Mouse (Mus musculus): Measurements from ENCODE around the gene Nav1. TPM values are rescaled to one million over a fixed set of nuclear protein-coding genes. Genes with fewer than 3 reads are reported as not detected.

The Nav1 gene
- polyA plus RNA-seq, 1 experiment from 2014 or later, result 3.9 TPM

- no peak for TF ChIP-seq CTCF (IDR thresholded peaks at IDR 0.05; ENCODE audit: low read depth)
- no peak for TF ChIP-seq EP300 (optimal IDR thresholded peaks at IDR 0.05)
- DNase-seq (ENCODE audit: low spot score) (no peak), ATAC-seq (ENCODE audit: low FRiP score, low TSS enrichment) (no peak)
- H3K9me3 ChIP-seq (ENCODE audit: control insufficient read depth, low read length), result no peaks in the 10 kb centered on the region
- 89% methylated on average over 13 of the region's 13 CpGs for WGBS
- no peak overlapping the region for H3K27ac ChIP-seq (replicated peaks)
- H3K4me3 ChIP-seq (ENCODE audit: low read depth, low read length), result no peak overlapping the region
- H3K27me3 ChIP-seq (ENCODE audit: control insufficient read depth, insufficient read depth, low read length), result no peaks in the 10 kb centered on the region
- no peak overlapping the region for H3K9ac ChIP-seq (ENCODE audit: low read length)
- H3K4me1 ChIP-seq (replicated peaks; ENCODE audit: control insufficient read depth, insufficient read depth), result no peaks in the 10 kb centered on the region
- H3K4me2 ChIP-seq (replicated peaks; ENCODE audit: low read depth), result no peak overlapping the region
- H3K36me3 ChIP-seq (ENCODE audit: control insufficient read depth, insufficient read depth, low read length), result peaks cover 8% of the 10 kb centered on the region; the same call in 1 of the 2 replicates
These were observed 136.5 kb downstream of the Nav1 start for GRCm38 (mm10) chr1:135470546-135470945.

- Histone ChIP-seq H3K4me1 (replicated peaks; ENCODE audit: control insufficient read depth, insufficient read depth) (no peaks in the 10 kb centered on the region), H3K27me3 (ENCODE audit: control insufficient read depth, insufficient read depth, low read length) (no peaks in the 10 kb centered on the region), H3K9me3 (ENCODE audit: control insufficient read depth, low read length) (no peaks in the 10 kb centered on the region), H3K4me2 (replicated peaks; ENCODE audit: low read depth) (no peak overlapping the region), H3K4me3 (ENCODE audit: low read depth, low read length) (no peak overlapping the region), H3K9ac (ENCODE audit: low read length) (no peak overlapping the region), H3K36me3 (ENCODE audit: control insufficient read depth, insufficient read depth, low read length) (peaks cover 8% of the 10 kb centered on the region; the same call in 1 of the 2 replicates), H3K27ac (replicated peaks) (no peak overlapping the region)
- no peak for DNase-seq (ENCODE audit: low spot score)
- 89% methylated on average over 5 of the region's 5 CpGs for WGBS
- ATAC-seq (ENCODE audit: low FRiP score, low TSS enrichment), result no peak
- TF ChIP-seq EP300 (optimal IDR thresholded peaks at IDR 0.05) (no peak), CTCF (IDR thresholded peaks at IDR 0.05; ENCODE audit: low read depth) (no peak)
These were observed 139.6 kb downstream of the Nav1 start for GRCm38 (mm10) chr1:135467462-135467861.

- H3K36me3 ChIP-seq (ENCODE audit: control insufficient read depth, insufficient read depth, low read length), result peaks cover 8% of the 10 kb centered on the region; the same call in 1 of the 2 replicates
- H3K27me3 ChIP-seq (ENCODE audit: control insufficient read depth, insufficient read depth, low read length), result no peaks in the 10 kb centered on the region
These were observed 140.2 kb downstream of the Nav1 start for GRCm38 (mm10) chr1:135466935-135467334.

DNA sequence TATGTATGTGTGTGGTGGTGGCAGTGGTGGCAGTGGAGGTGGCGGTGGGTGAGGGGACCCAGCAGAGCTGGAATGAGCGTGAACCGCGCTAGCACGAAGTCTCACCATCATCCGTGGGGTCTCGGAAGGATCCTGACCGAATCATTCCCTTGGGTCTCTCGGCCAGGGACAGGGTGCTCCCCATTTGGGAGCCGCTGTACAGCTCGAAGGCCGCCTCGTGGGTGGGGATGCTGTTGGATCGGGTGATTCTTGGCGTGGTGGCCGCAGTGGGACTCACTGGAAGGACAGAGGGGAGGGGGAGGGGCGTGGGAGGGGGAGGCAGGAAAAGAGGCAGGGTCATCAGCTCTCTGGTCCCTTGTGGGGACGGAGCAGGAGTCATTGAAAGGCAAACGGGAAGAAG lies 141.4 kb downstream of the Nav1 start:
- no peak for TF ChIP-seq CTCF (IDR thresholded peaks at IDR 0.05; ENCODE audit: low read depth)
- no peak for TF ChIP-seq EP300 (optimal IDR thresholded peaks at IDR 0.05)
- WGBS, result 91% methylated on average over 19 of the region's 19 CpGs
- Histone ChIP-seq H3K4me3 (ENCODE audit: low read depth, low read length) (no peak overlapping the region), H3K9me3 (ENCODE audit: control insufficient read depth, low read length) (no peaks in the 10 kb centered on the region), H3K27me3 (ENCODE audit: control insufficient read depth, insufficient read depth, low read length) (no peaks in the 10 kb centered on the region), H3K9ac (ENCODE audit: low read length) (no peak overlapping the region), H3K4me1 (replicated peaks; ENCODE audit: control insufficient read depth, insufficient read depth) (no peaks in the 10 kb centered on the region), H3K36me3 (ENCODE audit: control insufficient read depth, insufficient read depth, low read length) (peaks cover 8% of the 10 kb centered on the region; the same call in 1 of the 2 replicates), H3K27ac (replicated peaks) (no peak overlapping the region), H3K4me2 (replicated peaks; ENCODE audit: low read depth) (no peak overlapping the region)
- ATAC-seq (ENCODE audit: low FRiP score, low TSS enrichment) (no peak), DNase-seq (ENCODE audit: low spot score) (no peak)

More at GRCm38 (mm10) chr1:135466935-135467334, 140.2 kb downstream of the Nav1 start:
- no peaks in the 10 kb centered on the region for H3K9me3 ChIP-seq (ENCODE audit: control insufficient read depth, low read length)
- DNase-seq (ENCODE audit: low spot score), result peak; percentile 31
- peak; percentile 91 for ATAC-seq (ENCODE audit: low FRiP score, low TSS enrichment)
- no peak overlapping the region for H3K4me3 ChIP-seq (ENCODE audit: low read depth, low read length)
- 37% methylated on average over 3 of the region's 3 CpGs for WGBS
- H3K27ac ChIP-seq (replicated peaks), result no peak overlapping the region
- TF ChIP-seq EP300 (optimal IDR thresholded peaks at IDR 0.05) (no peak), CTCF (IDR thresholded peaks at IDR 0.05; ENCODE audit: low read depth) (no peak)
- H3K9ac ChIP-seq (ENCODE audit: low read length), result no peak overlapping the region
- no peak overlapping the region for H3K4me2 ChIP-seq (replicated peaks; ENCODE audit: low read depth)
- no peaks in the 10 kb centered on the region for H3K4me1 ChIP-seq (replicated peaks; ENCODE audit: control insufficient read depth, insufficient read depth)

DNA sequence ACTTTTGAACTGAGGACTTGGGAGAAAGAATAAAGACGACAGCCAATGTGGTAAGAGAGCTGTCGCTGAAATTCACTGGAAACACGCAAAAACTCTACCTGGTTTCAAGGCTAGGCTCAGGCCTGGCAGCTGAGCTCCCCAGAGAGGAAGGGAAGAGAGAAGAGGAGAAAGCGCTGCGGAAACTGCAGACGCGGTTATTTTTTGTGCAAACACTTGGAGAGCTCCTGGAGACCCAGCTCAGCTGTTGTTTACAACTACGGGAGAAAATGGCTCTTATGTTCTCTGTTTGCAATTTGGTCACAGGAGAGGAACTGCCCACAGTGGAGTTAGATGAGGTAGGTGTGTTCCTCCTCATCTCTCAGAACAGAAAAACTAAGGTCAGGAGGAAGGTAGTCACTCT lies 144.4 kb downstream of the Nav1 start:
- H3K27ac ChIP-seq (replicated peaks), result peak overlapping the region; percentile 35; the same call in 1 of the 2 replicates
- TF ChIP-seq CTCF (IDR thresholded peaks at IDR 0.05; ENCODE audit: low read depth) (no peak), EP300 (optimal IDR thresholded peaks at IDR 0.05) (no peak)
- WGBS, result 46% methylated on average over 8 of the region's 8 CpGs
- DNase-seq (ENCODE audit: low spot score), result no peak
- H3K36me3 ChIP-seq (ENCODE audit: control insufficient read depth, insufficient read depth, low read length), result peaks cover 4% of the 10 kb centered on the region; the same call in 1 of the 2 replicates
- H3K4me2 ChIP-seq (replicated peaks; ENCODE audit: low read depth), result no peak overlapping the region
- ATAC-seq (ENCODE audit: low FRiP score, low TSS enrichment), result no peak
- H3K9me3 ChIP-seq (ENCODE audit: control insufficient read depth, low read length), result no peaks in the 10 kb centered on the region
- no peaks in the 10 kb centered on the region for H3K27me3 ChIP-seq (ENCODE audit: control insufficient read depth, insufficient read depth, low read length)
- no peaks in the 10 kb centered on the region for H3K4me1 ChIP-seq (replicated peaks; ENCODE audit: control insufficient read depth, insufficient read depth)
- H3K4me3 ChIP-seq (ENCODE audit: low read depth, low read length), result no peak overlapping the region
- no peak overlapping the region for H3K9ac ChIP-seq (ENCODE audit: low read length)

- H3K27me3 ChIP-seq (ENCODE audit: control insufficient read depth, insufficient read depth, low read length), result no peaks in the 10 kb centered on the region
- ATAC-seq (ENCODE audit: low FRiP score, low TSS enrichment) (no peak), DNase-seq (ENCODE audit: low spot score) (no peak)
- TF ChIP-seq EP300 (optimal IDR thresholded peaks at IDR 0.05) (no peak), CTCF (IDR thresholded peaks at IDR 0.05; ENCODE audit: low read depth) (no peak)
- H3K27ac ChIP-seq (replicated peaks), result no peak overlapping the region
- H3K4me3 ChIP-seq (ENCODE audit: low read depth, low read length), result no peak overlapping the region
- no peaks in the 10 kb centered on the region for H3K4me1 ChIP-seq (replicated peaks; ENCODE audit: control insufficient read depth, insufficient read depth)
- H3K4me2 ChIP-seq (replicated peaks; ENCODE audit: low read depth), result no peak overlapping the region
- no peaks in the 10 kb centered on the region for H3K9me3 ChIP-seq (ENCODE audit: control insufficient read depth, low read length)
- 48% methylated on average over 4 of the region's 4 CpGs for WGBS
- H3K9ac ChIP-seq (ENCODE audit: low read length), result no peak overlapping the region
- peaks cover 3% of the 10 kb centered on the region; the same call in 1 of the 2 replicates for H3K36me3 ChIP-seq (ENCODE audit: control insufficient read depth, insufficient read depth, low read length)
These were observed 144.8 kb downstream of the Nav1 start for GRCm38 (mm10) chr1:135462304-135462703.

Data from stomach, postnatal 0 days (tissue).